Mouse (Mus musculus): ENCODE results near the gene Ccdc38. TPM values are rescaled to one million over a fixed set of nuclear protein-coding genes. Genes with fewer than 3 reads are reported as not detected.

The Ccdc38 gene
- total RNA-seq (2021): not detected

GRCm38 (mm10) chr10:93540431-93541210, at the start of gene Ccdc38:
Ccdc38 (plus strand) TSS chr10:93540632.
- peak; percentile 8 for DNase-seq

DNA sequence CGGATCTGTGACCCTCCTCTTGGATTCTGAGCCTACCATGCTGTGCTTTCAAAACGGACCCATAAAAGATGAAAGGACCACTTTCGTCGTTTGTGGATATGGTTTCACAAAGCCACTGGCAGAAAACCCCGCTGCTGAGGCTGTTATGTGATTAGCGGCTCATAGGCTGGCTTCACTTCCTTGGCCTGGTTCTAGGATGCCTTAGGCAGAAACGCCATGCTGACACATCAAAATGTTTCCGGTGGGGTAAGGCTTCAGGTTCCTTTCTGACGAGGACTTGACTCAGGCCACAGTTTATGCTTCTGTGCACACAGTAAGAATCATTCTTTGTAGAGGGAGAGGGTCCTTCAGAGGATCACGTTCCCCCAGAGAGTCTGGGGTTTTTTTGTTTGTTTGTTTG, 39.6 kb upstream of the Ccdc38 start:
- no peak for DNase-seq

DNA sequence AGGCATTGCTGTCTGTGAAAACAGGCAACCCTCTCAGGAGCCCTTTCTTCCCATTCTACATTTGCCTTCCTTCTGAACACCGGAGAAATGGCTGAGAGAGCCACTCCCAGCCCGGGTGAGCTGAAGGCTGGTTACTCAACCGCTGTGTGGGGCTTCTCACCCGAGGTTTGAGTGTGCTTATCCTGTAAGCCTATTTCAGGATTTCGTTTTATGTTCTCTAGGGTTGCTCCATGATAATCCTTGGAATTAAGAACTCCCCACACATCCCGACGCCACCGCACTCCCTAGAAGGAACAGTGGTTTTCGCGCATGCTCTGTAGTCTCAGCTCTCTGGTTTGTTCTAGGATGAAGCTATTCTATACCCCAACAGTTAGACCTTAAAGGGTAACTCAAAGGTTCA, 39.1 kb upstream of the Ccdc38 start:
- no peak for DNase-seq

DNA sequence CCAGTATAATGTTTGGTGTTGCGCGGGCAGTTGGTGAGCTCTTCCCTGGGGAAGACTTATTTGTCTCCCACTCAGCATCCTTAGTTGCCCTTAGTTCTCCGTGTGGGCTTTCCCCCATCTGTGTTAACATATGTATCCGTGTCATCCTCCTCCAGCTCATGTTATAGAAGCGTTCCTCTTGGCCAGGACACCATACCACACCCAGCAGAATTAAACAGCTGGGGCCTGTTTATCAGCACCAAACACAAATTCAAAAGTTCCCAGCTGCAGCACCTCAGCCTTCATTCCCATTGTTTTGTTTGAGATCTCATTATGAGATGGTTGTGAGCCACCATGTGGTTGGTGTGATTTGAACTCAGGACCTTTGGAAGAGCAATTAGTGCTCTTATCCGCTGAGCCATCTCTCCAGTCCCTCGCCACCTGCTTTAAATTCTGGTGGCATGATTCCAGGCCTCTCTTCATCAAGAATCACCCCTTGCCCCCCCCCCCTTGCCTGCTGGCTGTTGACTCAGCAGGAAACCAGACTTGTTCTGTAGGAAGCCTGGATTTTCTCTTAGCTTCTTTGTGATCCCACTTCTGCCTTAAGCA, 32.0 kb upstream of the Ccdc38 start:
- no peak for DNase-seq

DNA sequence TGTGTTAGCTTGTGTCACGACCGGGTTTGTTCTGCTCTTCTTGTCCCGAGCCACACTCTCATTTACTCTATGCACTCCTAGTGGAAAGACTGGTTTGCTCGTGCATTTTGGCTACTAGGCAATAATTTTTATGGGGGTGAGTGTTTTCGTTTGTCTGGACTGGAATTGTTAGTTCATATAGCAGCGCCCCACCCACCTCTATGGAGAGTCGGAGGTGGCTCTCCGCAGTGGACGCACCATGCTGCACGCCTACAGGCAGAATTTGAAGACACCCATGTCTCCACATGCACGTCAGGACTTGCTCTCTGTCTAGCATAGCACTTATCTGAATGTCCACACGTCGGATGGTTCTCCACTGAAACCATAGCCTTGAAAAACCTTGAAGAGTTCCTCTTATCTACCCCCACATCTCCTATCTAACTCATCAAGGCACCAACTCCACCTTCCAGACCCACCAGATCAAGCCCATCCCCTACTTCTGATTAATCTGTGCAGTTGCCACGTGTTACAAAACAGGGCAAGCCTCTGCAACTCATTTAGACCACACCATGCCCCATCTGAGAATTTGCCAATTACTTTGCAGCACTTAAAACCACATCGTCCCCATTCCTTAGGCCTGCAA, 30.8 kb upstream of the Ccdc38 start:
- no peak for DNase-seq

DNA sequence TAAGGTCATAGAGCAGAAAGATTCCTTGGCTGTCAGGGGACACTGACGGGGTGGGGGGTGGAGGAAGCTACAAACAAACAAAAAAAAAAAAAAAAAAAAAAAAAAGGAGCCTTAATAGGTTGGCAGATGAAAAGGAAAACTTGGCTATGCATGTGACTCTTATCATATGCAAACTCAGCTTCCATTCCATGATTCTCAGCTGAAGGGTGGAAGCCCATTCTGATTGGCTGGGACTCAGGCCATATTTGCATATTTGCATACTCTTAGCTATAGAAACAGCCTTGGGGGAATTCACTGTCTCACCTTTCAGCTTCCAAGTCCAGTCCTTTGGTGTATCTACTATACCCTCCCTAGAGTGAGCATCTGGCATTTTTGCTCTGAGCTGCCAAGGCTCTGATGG, 25.0 kb upstream of the Ccdc38 start:
- no peak for DNase-seq

GRCm38 (mm10) chr10:93515927-93516326, 24.5 kb upstream of the Ccdc38 start:
- no peak for DNase-seq

DNA sequence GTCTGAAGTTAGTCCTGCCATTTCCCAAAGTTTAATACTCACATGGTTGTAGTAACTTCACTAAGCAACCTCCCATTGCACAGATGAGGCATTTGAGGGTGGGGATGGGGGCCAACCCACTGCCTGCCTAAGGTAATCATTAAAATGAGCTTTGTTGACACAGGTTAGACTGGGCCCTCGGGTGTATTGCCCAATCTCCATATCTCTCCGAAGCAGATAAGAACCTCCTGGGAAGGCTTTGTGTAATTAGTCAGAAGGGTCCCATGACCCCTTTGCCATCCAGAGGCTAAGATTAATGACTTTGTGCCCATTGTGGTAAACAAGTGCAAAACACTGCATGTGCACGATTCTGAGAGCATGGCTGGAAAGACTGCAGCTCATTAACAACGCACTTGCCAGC, 22.7 kb upstream of the Ccdc38 start:
- no peak for DNase-seq

- no peak for DNase-seq
These were observed 22.2 kb upstream of the Ccdc38 start for GRCm38 (mm10) chr10:93518186-93518585.

- no peak for DNase-seq
These were observed 21.8 kb upstream of the Ccdc38 start for GRCm38 (mm10) chr10:93518620-93519019.

GRCm38 (mm10) chr10:93519159-93519558, 21.3 kb upstream of the Ccdc38 start:
- DNase-seq: no peak

- no peak for DNase-seq
These were observed 20.7 kb upstream of the Ccdc38 start for GRCm38 (mm10) chr10:93519756-93520155.

GRCm38 (mm10) chr10:93520994-93521393, 19.4 kb upstream of the Ccdc38 start:
- DNase-seq: no peak

DNA sequence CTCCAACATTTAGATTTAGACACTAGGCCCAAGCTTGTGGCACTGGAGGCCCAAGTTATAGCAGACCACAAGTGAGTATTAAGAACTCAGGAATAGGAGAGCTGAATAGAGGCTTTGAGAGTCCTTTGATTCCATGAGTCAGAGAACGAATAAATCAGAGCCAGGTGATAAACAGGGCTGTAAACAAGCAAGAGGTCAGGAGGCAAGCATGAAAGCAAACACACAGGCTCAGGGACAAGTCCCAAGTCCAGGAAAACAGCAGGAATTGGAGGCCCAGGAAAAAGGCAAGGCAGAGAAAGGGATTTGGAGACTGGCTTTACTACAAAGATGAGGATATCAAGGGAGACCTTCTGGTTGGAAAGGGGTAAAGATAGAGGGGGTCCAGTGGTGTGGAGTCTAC, 15.1 kb upstream of the Ccdc38 start:
- DNase-seq: no peak

GRCm38 (mm10) chr10:93538287-93538686, 2.1 kb upstream of the Ccdc38 start:
- no peak for DNase-seq

DNA sequence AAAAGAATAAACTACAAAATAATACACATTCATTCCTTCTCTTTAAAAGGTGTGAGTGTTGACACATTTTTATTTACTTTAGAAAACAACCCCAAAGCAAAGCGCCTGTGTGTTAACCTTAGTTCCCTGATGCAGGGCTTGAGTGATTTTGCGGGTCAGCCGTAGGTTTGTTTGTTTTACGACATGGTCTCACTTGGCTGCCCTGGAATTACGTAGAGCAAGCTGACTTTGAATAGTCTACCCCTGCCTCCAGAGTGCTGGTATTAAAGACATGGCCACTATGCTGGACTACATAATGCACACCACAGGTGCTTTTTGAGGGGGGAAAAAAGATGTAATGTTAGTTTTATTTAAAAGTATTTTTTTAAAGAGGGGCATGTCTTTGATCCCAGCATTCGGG, 1.6 kb upstream of the Ccdc38 start:
- DNase-seq: no peak

GRCm38 (mm10) chr10:93539775-93540430, 529 bp upstream of the Ccdc38 start, which contains the start of gene Amdhd1:
Amdhd1 (minus strand) TSS chr10:93540033.
- DNase-seq: peak; percentile 91

DNA sequence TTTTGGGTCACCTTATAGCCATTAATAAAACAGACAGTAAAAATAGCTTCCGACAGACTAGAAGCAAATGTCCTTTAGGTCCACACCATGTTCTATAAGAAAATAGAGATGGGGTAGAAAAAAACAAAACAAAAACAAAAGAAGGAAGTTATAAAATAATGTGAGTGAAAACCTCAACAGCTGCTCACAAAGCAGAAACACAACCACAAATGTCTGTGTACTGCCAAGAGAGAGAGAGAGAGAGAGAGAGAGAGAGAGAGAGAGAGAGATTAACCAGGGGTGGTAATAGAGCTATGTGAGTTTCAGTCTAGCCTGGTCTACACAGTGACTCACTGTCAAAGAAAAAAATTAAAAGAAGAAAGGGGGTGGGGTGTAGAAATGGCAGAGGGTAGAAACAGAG, 1.2 kb downstream of the Ccdc38 start:
- no peak for DNase-seq

DNA sequence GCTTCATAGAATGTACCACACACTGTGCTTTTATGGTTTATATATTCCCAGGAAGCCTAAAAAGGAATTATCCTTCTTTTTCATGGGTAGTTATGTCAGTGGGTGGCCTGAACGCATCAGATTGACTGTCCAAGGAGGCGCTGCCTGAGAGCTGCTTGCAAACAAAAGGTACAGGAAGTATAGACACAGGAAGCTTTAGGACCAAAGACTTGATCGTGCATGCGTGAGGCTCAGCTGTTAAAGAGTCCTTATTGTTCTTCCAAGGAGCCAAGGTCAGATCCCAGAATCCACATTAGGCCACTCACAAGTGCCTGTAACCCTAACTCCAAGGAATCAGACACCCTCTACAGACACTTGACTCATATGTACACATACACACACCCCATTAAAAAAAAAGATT, 1.9 kb downstream of the Ccdc38 start:
- DNase-seq: no peak

DNA sequence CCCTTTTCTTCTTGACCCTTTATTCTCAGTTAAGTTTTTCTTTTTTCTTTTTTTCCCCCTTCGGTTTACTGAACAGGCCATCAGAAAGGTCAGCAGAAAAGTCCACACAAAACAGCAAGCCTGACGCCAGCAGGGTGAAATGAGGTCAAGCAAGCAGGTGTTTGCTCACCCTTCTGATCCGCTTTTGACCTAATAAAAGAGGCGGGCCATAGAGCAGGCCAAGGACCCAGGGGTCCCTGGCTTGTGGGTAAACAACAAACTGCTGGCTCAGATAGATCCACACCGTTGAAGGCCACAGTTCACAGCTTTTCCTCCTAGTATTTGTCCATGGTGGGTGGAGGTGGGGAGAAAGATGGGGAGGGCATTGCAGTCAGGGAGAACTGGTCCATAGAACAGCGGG, 2.7 kb downstream of the Ccdc38 start:
- DNase-seq: no peak

GRCm38 (mm10) chr10:93544172-93544571, 3.7 kb downstream of the Ccdc38 start:
- DNase-seq: no peak

DNA sequence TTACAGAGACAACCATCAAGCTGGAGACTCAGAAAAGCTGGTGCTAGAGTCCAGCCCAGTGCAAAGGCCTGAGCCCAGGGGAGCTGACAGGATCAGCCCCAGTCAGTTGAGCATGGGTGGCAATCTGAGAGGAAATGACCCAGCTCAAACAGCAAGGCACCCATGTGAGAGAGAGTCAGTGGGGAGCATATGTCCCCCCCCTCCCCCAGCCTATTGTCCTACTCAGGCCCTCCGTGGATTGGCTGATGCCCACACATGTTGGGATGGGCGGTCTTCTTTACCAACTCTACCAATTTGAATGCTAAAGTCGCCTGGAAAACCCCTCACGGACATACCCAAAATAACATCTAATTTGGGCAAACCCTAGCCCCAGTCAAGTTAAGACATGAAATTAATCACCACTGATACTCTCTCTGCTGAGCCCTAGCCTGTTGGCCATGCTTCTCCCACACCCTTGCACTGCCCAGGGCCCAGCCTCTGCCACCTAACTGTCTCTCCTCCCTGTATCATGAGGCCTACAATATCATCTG, 7.4 kb downstream of the Ccdc38 start:
- DNase-seq: no peak

- peak; percentile 84 for DNase-seq
These were observed 8.6 kb downstream of the Ccdc38 start for GRCm38 (mm10) chr10:93548991-93549390.

All from heart, postnatal 4 days (tissue).